Mouse (Mus musculus) myocyte (in vitro differentiated cells): ENCODE results near the gene Xpnpep1. TPM values are rescaled to one million over a fixed set of nuclear protein-coding genes. Genes with fewer than 3 reads are reported as not detected.

Experiments used
- H3K27me3 ChIP-seq: one replicate; pipeline ENCODE4 v1.6.1; 2011; ENCODE audit not compliant: control insufficient read depth, insufficient read depth, insufficient read length
- H3K36me3 ChIP-seq: one replicate; pipeline ENCODE4 v1.6.1; 2011; ENCODE audit not compliant: control insufficient read depth, insufficient read depth
- H3K4me2 ChIP-seq: one replicate; pipeline ENCODE4 v1.6.1; 2011; ENCODE audit warnings: low read depth, control low read depth
- H3K4me3 ChIP-seq: one replicate; pipeline ENCODE4 v1.5.1; 2011; ENCODE audit warnings: mild to moderate bottlenecking, control low read depth, moderate library complexity
- H3K79me2 ChIP-seq: one replicate; pipeline ENCODE4 v1.6.1; 2011; ENCODE audit not compliant: control insufficient read depth, insufficient read depth
- H3ac ChIP-seq: one replicate; pipeline ENCODE4 v1.6.1; 2011; ENCODE audit not compliant: control insufficient read depth, insufficient read length
- CEBPB ChIP-seq: IDR thresholded peaks from 2 replicates; pipeline ENCODE4 v1.6.1; 2011; ENCODE audit warnings: mild to moderate bottlenecking, moderate library complexity; ENCODE audit not compliant: poor library complexity, insufficient read depth, severe bottlenecking
- E2F4 ChIP-seq: IDR thresholded peaks from one replicate; pipeline ENCODE4 v1.6.1; 2011; ENCODE audit warnings: mild to moderate bottlenecking, control low read depth, moderate library complexity; ENCODE audit not compliant: insufficient read depth
- MAX ChIP-seq: IDR thresholded peaks from one replicate; pipeline ENCODE4 v1.6.1; 2011; ENCODE audit warnings: low read depth, mild to moderate bottlenecking, control low read depth
- MYOD1 ChIP-seq, 3 experiments: IDR thresholded peaks; one replicate each; pipeline ENCODE4 v1.6.1; 2011; ENCODE audit warnings: control low read depth in 2 of 3, low read depth in 2 of 3, mild to moderate bottlenecking in 2 of 3, moderate library complexity in 1 of 3; ENCODE audit not compliant: insufficient read length in 2 of 3, control insufficient read depth in 1 of 3
- MYOG ChIP-seq, 3 experiments: IDR thresholded peaks; one replicate each; pipeline ENCODE4 v1.6.1; 2011; ENCODE audit warnings: control low read depth in 2 of 3, low read depth in 2 of 3, mild to moderate bottlenecking in 2 of 3; ENCODE audit not compliant: insufficient read length in 2 of 3, control insufficient read depth in 1 of 3, insufficient read depth in 1 of 3
- POLR2A ChIP-seq: IDR thresholded peaks from one replicate; pipeline ENCODE4 v1.6.1; 2011; ENCODE audit warnings: low read depth, mild to moderate bottlenecking, control low read depth, moderate library complexity; ENCODE audit not compliant: insufficient read length
- POLR2AphosphoS2 ChIP-seq: IDR thresholded peaks from one replicate; pipeline ENCODE4 v1.6.1; 2011; ENCODE audit warnings: low read depth, control low read depth; ENCODE audit not compliant: insufficient read length
- REST ChIP-seq: IDR thresholded peaks from one replicate; pipeline ENCODE4 v1.6.1; 2011; ENCODE audit warnings: mild to moderate bottlenecking, control low read depth, moderate library complexity; ENCODE audit not compliant: insufficient read depth, insufficient read length
- SRF ChIP-seq: IDR thresholded peaks from one replicate; pipeline ENCODE4 v1.6.1; 2011; ENCODE audit warnings: low read depth; ENCODE audit not compliant: control insufficient read depth, insufficient read length
- TCF12 ChIP-seq: IDR thresholded peaks from one replicate; pipeline ENCODE4 v1.6.1; 2011; ENCODE audit warnings: mild to moderate bottlenecking, control low read depth; ENCODE audit not compliant: poor library complexity, insufficient read depth, severe bottlenecking
- TCF3 ChIP-seq: IDR thresholded peaks from one replicate; pipeline ENCODE4 v1.6.1; 2011; ENCODE audit warnings: low read depth, control low read depth; ENCODE audit not compliant: insufficient read length
- USF1 ChIP-seq: IDR thresholded peaks from one replicate; pipeline ENCODE4 v1.6.1; 2011; ENCODE audit warnings: low read depth, mild to moderate bottlenecking, control low read depth, moderate library complexity
- polyA plus RNA-seq: library from polyadenylated mRNA; unstranded; fragments of >200 nt; fragmentation: generic; extraction: Trizol; gene quantifications from one replicate; pipeline ENCODE4 v1.2.1, GENCODE M21; 2012; ENCODE audit warnings: missing spikeins

Xpnpep1 gene
- polyA plus RNA-seq, 1 experiment = 172 TPM

DNA sequence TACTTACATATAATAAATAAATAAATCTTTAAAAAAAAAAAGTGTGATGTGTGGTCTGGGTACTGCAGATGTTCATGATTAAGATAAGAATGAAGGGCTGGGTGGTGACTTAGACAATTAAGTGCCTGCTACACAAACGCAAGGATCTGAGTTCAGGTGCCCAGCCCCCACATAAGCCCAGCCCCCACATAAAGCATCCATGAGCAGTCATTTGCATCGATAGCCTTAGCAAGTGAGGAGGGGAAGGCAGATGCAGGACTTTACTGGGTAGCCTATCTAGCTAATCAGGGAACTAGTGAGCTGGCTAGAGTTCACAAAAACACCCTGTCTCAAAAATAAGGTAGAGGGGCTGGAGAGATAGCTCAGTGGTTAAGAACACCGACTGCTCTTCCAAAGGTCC, 29.4 kb upstream of the Xpnpep1 start:
- H3K79me2 ChIP-seq = no peaks in the 10 kb centered on the region
- no peaks in the 10 kb centered on the region for H3K36me3 ChIP-seq
- H3K27me3 ChIP-seq = no peaks in the 10 kb centered on the region
- no peak overlapping the region for H3K4me3 ChIP-seq
- no peak overlapping the region for H3K4me2 ChIP-seq
- H3ac ChIP-seq = no peak overlapping the region
- TF ChIP-seq TCF12 (no peak), POLR2AphosphoS2 (no peak), SRF (no peak), TCF3 (no peak), CEBPB (no peak), MAX (no peak), POLR2A (no peak), E2F4 (no peak), MYOD1 (IDR thresholded peaks at IDR 0.05; ENCODE audit: control insufficient read depth in 1 of 3, insufficient read length in 2 of 3, low read depth in 2 of 3) (no peak), USF1 (no peak), MYOG (IDR thresholded peaks at IDR 0.05; ENCODE audit: control insufficient read depth in 1 of 3, insufficient read depth in 1 of 3, insufficient read length in 2 of 3, low read depth in 2 of 3) (no peak), REST (no peak)

DNA sequence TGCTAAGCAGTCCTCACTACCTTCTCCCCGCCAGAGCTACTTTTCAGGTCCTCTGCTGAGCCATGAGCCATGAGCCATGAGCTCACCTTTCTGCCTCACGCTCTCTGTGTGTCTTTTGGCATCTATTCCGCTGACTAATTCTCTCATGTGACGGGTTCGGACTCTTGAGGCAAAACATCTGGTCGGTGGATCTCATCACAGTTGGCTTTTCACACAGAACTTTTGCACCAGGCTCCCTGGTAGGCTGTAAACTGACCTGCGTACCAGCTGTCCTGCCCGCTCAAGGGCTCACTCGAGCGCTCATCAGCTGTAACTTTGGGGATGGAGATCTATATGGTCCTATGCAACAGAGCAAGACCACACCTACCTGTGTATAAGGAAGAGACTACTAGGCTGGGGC, 26.9 kb upstream of the Xpnpep1 start:
- H3K4me3 ChIP-seq = no peak overlapping the region
- no peak overlapping the region for H3ac ChIP-seq
- no peaks in the 10 kb centered on the region for H3K27me3 ChIP-seq
- no peaks in the 10 kb centered on the region for H3K79me2 ChIP-seq
- TF ChIP-seq USF1 (peak; percentile 56), CEBPB (no peak), TCF12 (peak; percentile 62), TCF3 (peak; percentile 37), POLR2A (no peak), MYOG (IDR thresholded peaks at IDR 0.05; ENCODE audit: control insufficient read depth in 1 of 3, insufficient read depth in 1 of 3, insufficient read length in 2 of 3, low read depth in 2 of 3) (peak in 2 of 3 experiments; percentile 26 to 79), SRF (no peak), REST (no peak), MAX (no peak), MYOD1 (IDR thresholded peaks at IDR 0.05; ENCODE audit: control insufficient read depth in 1 of 3, insufficient read length in 2 of 3, low read depth in 2 of 3) (peak; percentile 80 to 98 (median 89)), E2F4 (no peak), POLR2AphosphoS2 (no peak)
- H3K36me3 ChIP-seq = no peaks in the 10 kb centered on the region
- H3K4me2 ChIP-seq = peak overlapping the region; percentile 56

DNA sequence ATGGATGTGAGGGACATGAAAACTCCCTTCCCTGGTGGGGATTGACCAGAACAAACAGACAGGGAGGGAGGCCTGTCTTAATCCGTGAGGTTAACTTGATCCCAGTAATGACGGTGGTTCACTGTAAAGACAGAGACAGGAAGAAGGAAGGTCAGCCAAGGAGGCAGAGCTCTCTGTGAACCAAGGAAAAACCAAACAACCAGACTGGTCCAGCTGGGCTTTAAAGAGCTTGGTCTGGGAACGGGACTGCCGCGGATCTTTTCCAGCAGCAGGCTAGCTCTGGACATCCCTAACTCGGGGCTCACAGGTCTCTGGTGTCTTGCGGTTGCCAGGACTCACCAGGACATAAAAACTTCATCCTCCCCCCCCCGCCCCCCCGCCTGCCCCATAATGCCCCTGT, 26.5 kb upstream of the Xpnpep1 start:
- H3K79me2 ChIP-seq = no peaks in the 10 kb centered on the region
- TF ChIP-seq CEBPB (no peak), MYOD1 (IDR thresholded peaks at IDR 0.05; ENCODE audit: control insufficient read depth in 1 of 3, insufficient read length in 2 of 3, low read depth in 2 of 3) (no peak), POLR2A (no peak), MYOG (IDR thresholded peaks at IDR 0.05; ENCODE audit: control insufficient read depth in 1 of 3, insufficient read depth in 1 of 3, insufficient read length in 2 of 3, low read depth in 2 of 3) (no peak), TCF12 (no peak), SRF (no peak), TCF3 (no peak), POLR2AphosphoS2 (no peak), MAX (no peak), E2F4 (no peak), USF1 (no peak), REST (no peak)
- H3K4me3 ChIP-seq = no peak overlapping the region
- no peak overlapping the region for H3ac ChIP-seq
- no peaks in the 10 kb centered on the region for H3K27me3 ChIP-seq
- peak overlapping the region; percentile 56 for H3K4me2 ChIP-seq
- no peaks in the 10 kb centered on the region for H3K36me3 ChIP-seq

DNA sequence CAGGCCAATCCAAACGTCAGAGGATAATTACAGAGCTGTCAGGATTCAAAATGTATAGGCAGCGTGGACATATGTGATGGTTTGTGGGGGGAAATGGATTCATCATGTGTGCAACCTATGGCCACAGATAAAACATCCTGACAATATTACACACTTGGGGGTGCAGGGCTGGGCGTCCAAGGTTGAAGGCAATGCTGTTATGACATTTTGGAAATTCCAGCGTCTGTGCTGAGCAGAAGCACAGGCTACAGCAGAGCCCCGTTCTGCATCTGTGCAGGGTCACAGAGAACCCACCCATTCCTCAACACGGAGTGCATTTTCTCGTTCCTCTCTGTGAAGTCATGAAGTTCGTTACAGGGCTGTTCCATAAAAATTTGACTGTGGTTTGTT, 25.0 kb upstream of the Xpnpep1 start:
- no peaks in the 10 kb centered on the region for H3K36me3 ChIP-seq
- TF ChIP-seq MYOG (IDR thresholded peaks at IDR 0.05; ENCODE audit: control insufficient read depth in 1 of 3, insufficient read depth in 1 of 3, insufficient read length in 2 of 3, low read depth in 2 of 3) (no peak), SRF (no peak), TCF12 (no peak), MYOD1 (IDR thresholded peaks at IDR 0.05; ENCODE audit: control insufficient read depth in 1 of 3, insufficient read length in 2 of 3, low read depth in 2 of 3) (no peak), REST (no peak), POLR2A (no peak), POLR2AphosphoS2 (no peak), USF1 (no peak), E2F4 (no peak), CEBPB (no peak), MAX (no peak), TCF3 (no peak)
- no peaks in the 10 kb centered on the region for H3K79me2 ChIP-seq

DNA sequence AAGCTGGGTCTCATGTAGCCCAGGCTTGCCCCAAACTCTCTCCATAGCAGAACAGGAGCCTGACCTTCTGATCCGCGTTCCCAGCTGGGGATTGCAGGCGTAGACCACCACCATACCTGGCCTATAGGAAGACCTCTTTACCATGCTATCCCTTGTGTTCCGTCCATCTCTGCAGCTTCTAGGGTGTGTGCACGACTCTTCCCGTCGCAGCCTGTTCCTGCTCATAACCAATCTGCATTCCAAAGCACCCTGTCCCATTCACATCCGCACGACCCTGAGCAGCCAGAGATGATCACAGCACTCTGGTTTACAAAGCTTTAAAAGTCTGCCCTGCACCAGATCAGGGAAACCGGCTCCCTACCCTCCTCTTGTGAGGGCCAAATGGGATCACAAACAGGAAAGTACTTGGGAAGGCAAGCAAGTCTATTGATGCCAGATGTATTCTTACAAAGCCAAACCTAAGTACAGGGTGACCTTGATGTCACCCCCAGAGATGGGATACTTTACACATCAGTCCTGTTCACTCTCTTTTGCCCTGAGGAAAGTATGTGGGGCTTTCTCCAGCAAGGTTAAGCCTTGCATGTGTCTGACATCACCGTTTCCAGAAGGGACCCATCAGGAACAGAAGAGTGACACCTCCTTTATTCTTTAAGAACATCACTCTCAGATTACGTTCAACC, 24.4 kb upstream of the Xpnpep1 start:
- Histone ChIP-seq H3K4me3 (no peak overlapping the region), H3K4me2 (no peak overlapping the region), H3K36me3 (no peaks in the 10 kb centered on the region), H3K79me2 (no peaks in the 10 kb centered on the region), H3K27me3 (no peaks in the 10 kb centered on the region), H3ac (no peak overlapping the region)
- TF ChIP-seq USF1 (no peak), POLR2A (no peak)

More for the DNA sequence above, 25.0 kb upstream of the Xpnpep1 start:
- Histone ChIP-seq H3K4me3 (no peak overlapping the region), H3ac (no peak overlapping the region), H3K4me2 (no peak overlapping the region), H3K27me3 (no peaks in the 10 kb centered on the region)
